Mouse (Mus musculus): ENCODE measurements around the gene Tmtc2. TPM values are rescaled to one million over a fixed set of nuclear protein-coding genes. Genes with fewer than 3 reads are reported as not detected.

The Tmtc2 gene
- total and polyA plus RNA-seq, 3 experiments = not detected

DNA sequence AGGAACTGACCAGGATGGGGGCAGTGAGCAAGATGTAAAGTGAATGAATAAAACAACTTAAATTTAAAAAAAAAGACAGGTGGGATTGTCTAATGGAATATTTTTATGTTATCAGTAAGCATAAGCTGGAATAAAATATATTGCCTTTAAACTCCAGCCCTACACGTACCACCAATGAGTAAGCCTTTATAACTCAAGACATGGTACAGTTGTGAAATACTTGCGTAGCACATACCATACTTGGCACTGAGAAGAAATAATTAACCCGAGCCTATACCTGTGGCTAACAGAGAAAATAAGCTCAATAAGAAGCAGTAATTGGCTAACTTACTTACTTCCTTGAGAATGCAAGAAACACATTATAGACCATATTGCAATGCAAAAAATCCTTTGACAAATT is 228.3 kb downstream of the Tmtc2 start:
- DNase-seq (ENCODE audit: extremely low read depth) = no peak
- dilution Hi-C loops (cut with MboI; ENCODE audit: extremely low pct_ligation_motif_present, extremely low pct_unique_long_range_greater_than_20kb, low sequenced_read_pairs) (no loop called here), in situ Hi-C loops (cut with MboI; ENCODE audit: low pct_ligation_motif_present, low pct_unique_long_range_greater_than_20kb, low sequenced_read_pairs) (no loop called here)
- Histone ChIP-seq H3K4me3 (replicated peaks in 1 of 3; ENCODE audit: low read depth in 2 of 3, low read length in 2 of 3, poor library complexity in 1 of 3) (no peak overlapping the region), H3K4me1 (ENCODE audit: control insufficient read depth in 1 of 2, insufficient read depth in 2 of 2) (no peaks in the 10 kb centered on the region), H3K4me2 (ENCODE audit: insufficient read depth, low read depth, poor library complexity, severe bottlenecking) (no peak overlapping the region), H3K9ac (ENCODE audit: insufficient read depth, low read depth) (no peak overlapping the region), H3K9me3 (replicated peaks; ENCODE audit: low read length) (peaks cover 30% of the 10 kb centered on the region), H3K27me3 (replicated peaks) (no peaks in the 10 kb centered on the region), H3K27ac (ENCODE audit: insufficient read depth, low read depth) (no peak overlapping the region), H3K36me3 (replicated peaks in 1 of 2; ENCODE audit: control insufficient read depth in 1 of 2, insufficient read depth in 1 of 2, low read length in 1 of 2) (no peaks in the 10 kb centered on the region), H3K79me2 (replicated peaks; ENCODE audit: control insufficient read depth, extremely low read depth, insufficient read depth, poor library complexity, severe bottlenecking) (no peaks in the 10 kb centered on the region)
- TF ChIP-seq NRF1 (IDR thresholded peaks at IDR 0.05; ENCODE audit: low read depth, low read length) (no peak), POLR2AphosphoS2 (IDR thresholded peaks at IDR 0.05; ENCODE audit: low read depth, low read length) (no peak), SIN3A (IDR thresholded peaks at IDR 0.05; ENCODE audit: low read length) (no peak), ETS1 (conservative IDR thresholded peaks at IDR 0.05; ENCODE audit: low read depth, low read length) (no peak), USF2 (conservative IDR thresholded peaks at IDR 0.05; ENCODE audit: low read depth, low read length) (no peak), MYC (IDR thresholded peaks at IDR 0.05; ENCODE audit: low read depth, low read length) (no peak), JUND (conservative IDR thresholded peaks at IDR 0.05; ENCODE audit: low read depth, low read length) (no peak), USF1 (IDR thresholded peaks at IDR 0.05; ENCODE audit: low read depth, low read length) (no peak), BHLHE40 (IDR thresholded peaks at IDR 0.05; ENCODE audit: low read depth, low read length) (no peak), RAD21 (IDR thresholded peaks at IDR 0.05; ENCODE audit: low read depth, low read length) (no peak), MAFK (IDR thresholded peaks at IDR 0.05; ENCODE audit: insufficient replicate concordance, low read length) (no peak), SMC3 (IDR thresholded peaks at IDR 0.05; ENCODE audit: low read depth, low read length) (no peak), MAZ (IDR thresholded peaks at IDR 0.05; ENCODE audit: low read depth, low read length) (no peak), CHD2 (IDR thresholded peaks at IDR 0.05; ENCODE audit: low read length) (no peak), MAX (IDR thresholded peaks at IDR 0.05; ENCODE audit: low read length) (no peak), E2F4 (IDR thresholded peaks at IDR 0.05; ENCODE audit: insufficient replicate concordance, low read depth, low read length) (no peak)

DNA sequence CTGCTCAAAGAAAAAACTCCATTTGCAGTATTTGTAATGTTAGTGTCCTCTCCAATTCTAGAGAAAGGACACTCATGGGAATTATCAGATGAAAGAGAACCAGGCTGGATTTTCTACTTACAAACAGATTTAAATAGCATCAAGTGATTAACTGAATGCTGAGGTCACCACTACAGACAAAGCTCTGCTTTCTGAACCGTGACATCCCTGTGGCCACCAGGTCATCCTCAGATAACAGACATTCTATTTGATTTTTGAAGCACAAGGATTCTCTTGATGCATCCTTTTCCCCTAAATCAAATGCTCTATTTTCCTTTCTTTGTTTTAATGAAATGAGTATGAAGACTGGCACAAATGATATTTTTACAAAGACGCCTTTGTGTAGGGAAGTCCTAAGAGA is 241.4 kb downstream of the Tmtc2 start:
- in situ Hi-C loops (cut with MboI; ENCODE audit: low pct_ligation_motif_present, low pct_unique_long_range_greater_than_20kb, low sequenced_read_pairs) = no loop called here
- Histone ChIP-seq H3K9ac (ENCODE audit: insufficient read depth, low read depth) (no peak overlapping the region), H3K9me3 (replicated peaks; ENCODE audit: low read length) (peaks cover 37% of the 10 kb centered on the region), H3K4me3 (replicated peaks in 1 of 3; ENCODE audit: low read depth in 2 of 3, low read length in 2 of 3, poor library complexity in 1 of 3) (no peak overlapping the region), H3K4me2 (ENCODE audit: insufficient read depth, low read depth, poor library complexity, severe bottlenecking) (no peak overlapping the region), H3K36me3 (replicated peaks in 1 of 2; ENCODE audit: control insufficient read depth in 1 of 2, insufficient read depth in 1 of 2, low read length in 1 of 2) (no peaks in the 10 kb centered on the region), H3K79me2 (replicated peaks; ENCODE audit: control insufficient read depth, extremely low read depth, insufficient read depth, poor library complexity, severe bottlenecking) (no peaks in the 10 kb centered on the region), H3K27ac (ENCODE audit: insufficient read depth, low read depth) (no peak overlapping the region), H3K27me3 (replicated peaks) (no peaks in the 10 kb centered on the region), H3K4me1 (ENCODE audit: control insufficient read depth in 1 of 2, insufficient read depth in 2 of 2) (no peaks in the 10 kb centered on the region)
- TF ChIP-seq TBP (conservative IDR thresholded peaks at IDR 0.05; ENCODE audit: low read depth, low read length) (no peak), PAX5 (IDR thresholded peaks at IDR 0.05; ENCODE audit: low read length) (no peak), MYC (IDR thresholded peaks at IDR 0.05; ENCODE audit: low read depth, low read length) (no peak), UBTF (IDR thresholded peaks at IDR 0.05; ENCODE audit: low read depth, low read length) (no peak), MAZ (IDR thresholded peaks at IDR 0.05; ENCODE audit: low read depth, low read length) (no peak), RCOR1 (conservative IDR thresholded peaks at IDR 0.05; ENCODE audit: low read depth, low read length) (no peak), POLR2AphosphoS2 (IDR thresholded peaks at IDR 0.05; ENCODE audit: low read depth, low read length) (no peak), HCFC1 (IDR thresholded peaks at IDR 0.05; ENCODE audit: low read depth, low read length) (no peak), ELF1 (IDR thresholded peaks at IDR 0.05; ENCODE audit: low read depth, low read length) (no peak), NRF1 (IDR thresholded peaks at IDR 0.05; ENCODE audit: low read depth, low read length) (no peak), RAD21 (IDR thresholded peaks at IDR 0.05; ENCODE audit: low read depth, low read length) (no peak), TCF12 (IDR thresholded peaks at IDR 0.05; ENCODE audit: low read depth, low read length) (no peak), EP300 (IDR thresholded peaks at IDR 0.05; ENCODE audit: low read length) (no peak), GABPA (IDR thresholded peaks at IDR 0.05; ENCODE audit: insufficient replicate concordance, low read depth, low read length) (no peak), BHLHE40 (IDR thresholded peaks at IDR 0.05; ENCODE audit: low read depth, low read length) (no peak)
- dilution Hi-C loops (cut with MboI; ENCODE audit: extremely low pct_ligation_motif_present, extremely low pct_unique_long_range_greater_than_20kb, low sequenced_read_pairs) = no loop called here
- no peak for DNase-seq (ENCODE audit: extremely low read depth)

Data from CH12.LX (cell line).